Mouse (Mus musculus) megakaryocyte-erythroid progenitor cell, adult 5-6 weeks (primary cell): ENCODE measurements at regions not wholly inside any gene's neighbourhood (a gene's known extent, or its start where the extent isn't known, plus 50 kb on each side); places are given as distances from the start of the nearest gene placed in this dataset.
"Not testable (repeated sequence)": the region's sequence is repeated elsewhere in the genome, so short reads cannot be mapped to it uniquely, and the experiment has no call there.

Experiments
- ATAC-seq: replicated peaks from 2 replicates; pipeline ENCODE4 v1.8.0; 2016; ENCODE audit warnings: mild to moderate bottlenecking, inconsistent platforms; ENCODE audit not compliant: severe bottlenecking, poor library complexity, low FRiP score, low TSS enrichment

DNA sequence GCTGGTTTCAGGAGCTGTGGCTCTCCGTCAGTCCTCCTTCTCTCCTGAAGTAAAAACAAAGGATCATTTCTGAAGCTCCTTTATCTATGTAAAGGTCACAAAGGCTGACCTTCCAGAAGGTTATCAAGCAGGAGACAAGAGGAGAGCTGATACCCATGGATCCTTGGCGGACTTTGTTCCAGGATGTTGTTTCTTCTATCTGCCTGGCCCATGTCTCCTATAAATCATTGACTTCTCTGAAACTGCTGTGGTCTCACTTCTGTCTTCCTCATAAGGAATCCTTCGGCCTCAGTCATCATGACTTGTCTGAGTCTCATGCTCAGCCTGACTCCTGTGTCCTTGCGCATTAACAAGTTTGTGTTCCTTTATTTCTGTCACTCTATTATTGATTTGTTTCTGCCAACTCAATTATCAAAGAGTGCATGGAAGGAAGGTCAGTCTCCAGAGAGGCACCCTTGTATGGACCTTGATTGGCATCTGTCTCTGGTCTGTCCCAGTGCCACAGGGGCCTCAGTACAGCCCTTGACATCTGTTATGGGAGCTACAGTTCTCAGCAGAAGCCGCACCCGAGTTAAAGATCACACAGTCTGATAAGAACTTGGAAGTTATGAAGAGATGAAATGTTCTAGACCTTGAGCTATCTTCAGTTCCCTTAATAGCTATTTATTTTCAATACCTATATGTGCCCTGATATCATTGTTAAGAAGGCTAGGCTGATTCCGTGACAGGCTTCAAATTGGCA, 53.2 kb upstream of the Dazl start:
- peak; percentile 65; the same call in 1 of the 2 replicates for ATAC-seq

- ATAC-seq, result not testable (repeated sequence)
Observed at GRCm38 (mm10) chr17:50353818-50354217, 60.4 kb upstream of the Dazl start.

DNA sequence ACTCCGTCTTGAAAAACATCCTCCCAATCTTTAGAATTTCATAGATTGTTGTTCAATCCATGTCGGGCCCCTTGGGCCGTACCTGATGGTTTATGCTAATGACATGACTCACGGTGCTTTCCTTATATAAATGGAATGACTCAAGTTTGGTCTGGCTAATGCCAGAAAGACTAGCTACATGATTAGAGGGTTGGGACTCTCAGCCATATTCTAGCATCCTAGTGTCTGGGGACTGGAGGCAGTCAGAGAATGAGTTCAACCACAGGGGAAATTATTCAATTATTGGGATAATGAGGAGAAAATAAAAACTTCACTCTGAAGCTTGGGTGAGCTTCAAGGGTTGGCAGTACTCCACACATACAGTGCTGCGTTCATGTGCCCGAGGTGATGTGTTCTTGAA, 60.9 kb upstream of the Dazl start:
- no peak for ATAC-seq

- ATAC-seq, result no peak
Observed at GRCm38 (mm10) chr17:50361657-50362233, 68.3 kb upstream of the Dazl start.

DNA sequence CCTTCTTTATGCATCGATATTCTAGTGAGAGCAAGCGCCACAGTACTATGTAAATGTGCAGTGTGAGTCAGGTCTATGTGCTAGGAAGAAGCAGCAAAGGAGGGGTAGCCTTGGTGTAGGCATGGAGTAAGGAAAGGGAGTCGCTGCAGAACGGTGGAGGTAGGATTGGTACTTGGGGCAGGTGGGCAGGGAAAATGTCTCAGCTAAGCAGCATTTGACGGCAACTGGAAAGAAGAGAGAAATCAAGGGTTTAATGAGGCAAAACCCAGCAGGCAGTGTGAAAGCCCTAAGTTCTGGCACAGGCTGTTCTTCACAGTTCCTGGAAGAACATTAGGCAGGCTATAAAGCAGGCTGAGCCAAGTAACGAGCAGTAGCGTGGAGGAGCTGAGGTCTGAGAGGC, 72.0 kb upstream of the Dazl start:
- ATAC-seq, result no peak

- no peak for ATAC-seq
Observed at GRCm38 (mm10) chr17:50366181-50366580, 72.7 kb upstream of the Dazl start.

DNA sequence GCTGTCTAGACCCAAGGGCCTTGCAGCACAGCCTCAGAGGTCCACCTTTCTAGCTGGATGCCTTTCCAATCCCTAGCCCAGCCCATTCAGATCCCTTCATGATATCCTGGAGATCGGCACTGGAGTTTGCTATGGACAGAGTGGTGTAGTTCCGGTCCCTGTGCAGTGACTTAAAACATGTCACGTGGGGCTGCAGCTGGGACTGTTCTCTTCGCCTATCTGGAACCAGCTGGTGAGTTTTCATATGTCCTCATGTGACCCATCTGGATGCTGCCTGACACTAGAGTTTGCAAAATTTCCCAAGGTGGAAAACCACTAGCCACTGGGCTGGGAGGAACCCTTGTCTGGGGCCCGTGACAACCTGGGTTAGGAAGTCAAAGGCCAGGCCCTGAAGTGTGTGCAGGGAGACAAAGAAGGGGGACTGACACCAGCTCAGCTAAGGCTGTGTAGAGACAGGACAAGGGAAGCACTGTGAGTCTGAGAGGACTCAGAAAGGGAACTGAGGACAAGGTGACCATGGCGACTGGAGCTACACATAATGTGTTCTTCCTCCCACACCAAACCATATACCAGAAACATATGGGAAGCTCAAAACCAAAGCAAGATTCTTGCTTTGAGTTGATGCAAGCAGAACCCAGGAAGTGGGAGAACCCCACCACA, 75.9 kb upstream of the Dazl start:
- ATAC-seq, result no peak

DNA sequence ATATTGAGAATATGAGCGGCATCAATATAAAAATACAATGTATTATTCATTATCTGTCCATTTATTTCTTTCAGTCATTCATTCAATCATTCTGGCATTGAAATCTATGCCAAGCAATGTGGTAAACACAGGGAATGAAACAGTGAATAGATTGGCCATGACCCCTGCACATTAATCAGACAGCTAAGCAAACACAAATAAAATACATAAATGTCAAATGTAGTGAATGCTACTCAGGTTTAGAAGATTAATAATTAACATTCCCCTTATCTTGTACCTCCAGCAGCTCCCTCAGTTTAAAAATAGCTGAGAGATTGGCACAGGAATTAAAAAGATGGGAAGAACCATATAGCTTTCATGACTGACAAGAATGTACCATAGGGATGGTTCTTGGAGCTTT, 77.0 kb upstream of the Dazl start:
- no peak for ATAC-seq

DNA sequence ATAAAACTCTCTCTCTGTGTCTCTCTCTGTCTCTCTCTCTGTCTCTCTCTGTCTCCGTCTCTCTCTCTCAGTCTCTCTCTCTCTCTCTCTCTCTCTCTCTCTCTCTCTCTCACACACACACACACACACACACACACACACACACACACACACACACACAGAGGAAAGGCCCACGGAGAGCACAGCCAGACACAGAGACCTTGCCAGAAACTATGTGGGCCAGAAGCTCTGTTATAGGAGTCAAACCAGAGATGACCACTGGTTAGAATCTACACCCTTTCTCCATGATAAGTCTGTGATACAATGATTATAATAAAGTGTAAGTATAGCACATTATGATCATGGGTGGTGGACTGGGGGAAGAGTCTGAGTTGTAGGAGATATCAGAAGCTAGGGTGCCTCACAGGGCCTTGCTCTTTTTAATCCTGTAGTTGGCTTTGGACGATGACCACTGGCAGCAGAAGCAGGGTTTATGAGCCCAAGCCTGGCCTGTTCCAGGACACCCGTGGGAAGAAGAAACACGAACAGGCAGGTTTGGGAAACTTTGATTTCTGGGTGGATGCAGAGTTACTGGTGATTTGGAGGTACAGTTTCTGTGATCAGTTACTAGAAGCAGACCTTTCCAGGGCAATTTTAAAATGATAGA, 80.2 kb upstream of the Dazl start:
- no peak for ATAC-seq

GRCm38 (mm10) chr17:50375465-50375864, 82.0 kb upstream of the Dazl start:
- ATAC-seq, result no peak

GRCm38 (mm10) chr17:50376708-50377107, 83.3 kb upstream of the Dazl start:
- ATAC-seq, result no peak

DNA sequence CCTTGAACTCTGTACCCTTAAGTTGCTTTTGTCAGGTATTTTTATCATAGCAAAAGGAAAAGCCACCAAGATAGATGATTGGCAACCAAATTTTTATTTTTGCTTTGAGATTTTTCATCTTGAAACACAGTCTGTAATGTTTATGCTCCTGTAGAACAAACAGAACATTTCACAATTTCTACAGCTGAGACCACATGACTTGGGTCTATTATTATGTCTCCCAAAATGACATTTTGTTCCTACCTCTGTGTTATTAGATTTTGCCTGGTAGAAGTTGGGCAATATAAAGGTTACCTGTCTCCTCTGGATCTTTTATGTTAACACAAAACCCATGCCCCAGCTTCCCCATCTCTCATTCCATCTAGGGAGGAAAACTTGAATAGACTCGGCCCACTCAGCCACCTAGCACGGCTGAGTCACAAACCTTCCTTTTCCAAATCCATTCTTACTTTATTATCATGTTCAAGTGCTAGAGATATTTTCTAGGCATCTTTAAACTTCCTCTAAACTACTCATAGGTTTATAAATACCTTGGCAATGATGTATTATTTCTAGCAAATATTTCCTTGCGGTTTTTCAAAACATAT, 84.8 kb upstream of the Dazl start:
- no peak for ATAC-seq

GRCm38 (mm10) chr17:50388715-50389710, 95.6 kb upstream of the Dazl start:
- no peak for ATAC-seq

DNA sequence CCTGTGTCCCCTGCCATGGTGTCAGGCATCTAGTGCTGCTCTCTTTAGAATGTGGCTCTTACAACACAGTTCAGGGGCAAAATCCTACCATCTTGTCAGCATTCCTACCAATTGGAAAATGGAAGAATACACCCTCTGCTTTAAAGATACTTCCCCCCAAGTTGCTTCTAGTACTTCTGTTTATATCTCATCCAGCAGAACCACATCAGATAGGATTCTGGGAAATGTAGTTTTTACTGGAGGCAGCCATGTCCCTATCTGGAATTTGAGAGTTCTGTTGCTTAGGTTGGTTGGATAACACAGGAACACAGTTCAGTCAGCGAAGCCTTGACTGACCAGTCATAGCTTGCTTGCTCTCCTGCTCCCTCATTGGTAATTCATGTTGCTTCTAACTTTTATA, 96.7 kb upstream of the Dazl start:
- no peak for ATAC-seq

DNA sequence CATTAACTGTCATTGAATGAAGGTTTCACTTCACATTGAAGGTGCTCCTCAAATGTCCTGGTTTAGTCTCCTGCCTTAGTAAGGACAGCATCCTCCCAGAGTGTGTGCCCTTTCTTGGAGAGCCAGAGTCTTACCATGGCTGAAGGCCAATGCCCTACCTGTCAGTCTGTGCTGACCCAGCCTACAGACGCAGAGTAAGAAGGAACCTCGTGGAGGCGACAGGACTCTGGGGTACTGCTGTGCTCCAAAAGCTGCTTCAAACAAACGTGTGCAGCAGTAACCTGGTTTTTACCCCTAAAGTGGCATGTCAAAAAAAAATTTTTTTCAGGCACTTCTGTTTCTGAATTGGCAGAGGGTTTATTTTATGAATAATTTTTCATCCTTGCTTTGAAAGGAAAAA, 97.8 kb upstream of the Dazl start:
- no peak for ATAC-seq

DNA sequence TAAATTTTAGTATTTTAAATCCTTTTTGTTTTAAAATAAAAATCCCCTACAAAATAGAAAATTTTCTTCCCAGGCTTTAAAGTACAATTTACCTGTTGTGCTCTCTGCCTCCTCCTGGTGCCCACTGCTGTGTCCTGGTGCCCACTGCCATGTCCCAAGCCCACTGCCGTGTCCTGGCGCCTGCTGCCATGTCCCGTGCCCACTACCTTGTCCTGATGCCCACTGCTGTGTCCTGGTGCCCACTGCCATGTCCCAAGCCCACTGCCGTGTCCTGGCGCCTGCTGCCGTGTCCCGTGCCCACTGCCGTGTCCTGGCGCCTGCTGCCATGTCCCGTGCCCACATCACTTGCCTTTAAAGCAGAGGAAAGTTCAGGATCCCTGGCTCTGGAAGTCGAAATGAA, 98.6 kb upstream of the Dazl start:
- ATAC-seq, result no peak

GRCm38 (mm10) chr17:50392428-50392827, 99.0 kb upstream of the Dazl start:
- no peak for ATAC-seq

- no peak for ATAC-seq
Observed at GRCm38 (mm10) chr17:50392966-50393365, 99.5 kb upstream of the Dazl start.

GRCm38 (mm10) chr17:50393698-50394097, 100.3 kb upstream of the Dazl start:
- no peak for ATAC-seq
